Mouse (Mus musculus) midbrain, embryonic 13.5 days (tissue): ENCODE data around the gene Akap8l. TPM values are rescaled to one million over a fixed set of nuclear protein-coding genes. Genes with fewer than 3 reads are reported as not detected.

Experiments
- ATAC-seq: fragments of 200-750 bp; cut with Nextera tagmentation; 2 replicates; pipeline ENCODE4 v1.8.0; 2017; ENCODE audit warnings: mild to moderate bottlenecking, moderate TSS enrichment, moderate library complexity
- H3K27ac ChIP-seq: fragments of 300-500 bp; sonication (generic); 2 replicates; pipeline ENCODE4 v1.5.1; 2015; ENCODE audit warnings: inconsistent platforms, mild to moderate bottlenecking, moderate library complexity
- H3K27me3 ChIP-seq: fragments of 300-500 bp; sonication (generic); 2 replicates; pipeline ENCODE4 v1.6.1; 2015; ENCODE audit warnings: mild to moderate bottlenecking, inconsistent platforms
- H3K36me3 ChIP-seq: fragments of 300-500 bp; sonication (generic); 2 replicates; pipeline ENCODE4 v1.6.1; 2015; ENCODE audit warnings: mild to moderate bottlenecking, inconsistent platforms
- H3K4me1 ChIP-seq: fragments of 300-500 bp; sonication (generic); replicated peaks from 2 replicates; pipeline ENCODE4 v1.6.1; 2015; ENCODE audit warnings: inconsistent platforms
- H3K4me2 ChIP-seq: fragments of 300-500 bp; sonication (generic); replicated peaks from 2 replicates; pipeline ENCODE4 v1.6.1; 2015; ENCODE audit warnings: moderate library complexity, mild to moderate bottlenecking, inconsistent platforms
- H3K4me3 ChIP-seq: fragments of 300-500 bp; sonication (generic); replicated peaks from 2 replicates; pipeline ENCODE4 v1.5.1; 2015; ENCODE audit warnings: mild to moderate bottlenecking, inconsistent platforms
- H3K9ac ChIP-seq: fragments of 300-500 bp; sonication (generic); replicated peaks from 2 replicates; pipeline ENCODE4 v1.6.1; 2015; ENCODE audit warnings: mild to moderate bottlenecking, inconsistent platforms
- H3K9me3 ChIP-seq: fragments of 300-500 bp; sonication (generic); 2 replicates; pipeline ENCODE4 v1.6.1; 2016; ENCODE audit warnings: mild to moderate bottlenecking, inconsistent platforms
- WGBS: fragments of 180-500 bp; shearing (Covaris S2); methylation state at CpG from one replicate; pipeline ENCODE4 v1.1.7; 2015; 5-methylcytosine and 5-hydroxymethylcytosine counted together
- polyA plus RNA-seq: library from polyadenylated mRNA; unstranded; fragments of >200 nt; fragmentation: Nextera tagmentation; extraction: Ambion mirVana; gene quantifications from 2 replicates; pipeline ENCODE4 v1.2.1, GENCODE M21; 2015

Akap8l gene
- polyA plus RNA-seq, 1 experiment from 2014 or later = 168 TPM

- Histone ChIP-seq H3K4me2 (no peak overlapping the region), H3K4me1 (peaks cover 6% of the 10 kb centered on the region), H3K4me3 (no peak overlapping the region), H3K9ac (no peak overlapping the region), H3K27ac (no peak overlapping the region), H3K36me3 (peaks cover 96% of the 10 kb centered on the region), H3K9me3 (no peaks in the 10 kb centered on the region), H3K27me3 (no peaks in the 10 kb centered on the region)
- no peak for ATAC-seq
- 86% methylated on average over 5 of the region's 5 CpGs for WGBS
Measured at GRCm38 (mm10) chr17:32313892-32314291, 36.5 kb downstream of the Akap8l start.

GRCm38 (mm10) chr17:32312801-32313200 lies 37.6 kb downstream of the Akap8l start:
- 98% methylated on average over 8 of the region's 8 CpGs for WGBS

GRCm38 (mm10) chr17:32307963-32308362 lies 42.4 kb downstream of the Akap8l start:
- ATAC-seq = no peak
- 98% methylated on average over 4 of the region's 4 CpGs for WGBS
- Histone ChIP-seq H3K36me3 (peaks cover 99% of the 10 kb centered on the region), H3K9ac (no peak overlapping the region), H3K4me2 (no peak overlapping the region), H3K4me1 (no peaks in the 10 kb centered on the region), H3K27me3 (no peaks in the 10 kb centered on the region), H3K4me3 (no peak overlapping the region), H3K27ac (no peak overlapping the region), H3K9me3 (no peaks in the 10 kb centered on the region)

More at GRCm38 (mm10) chr17:32312801-32313200, 37.6 kb downstream of the Akap8l start:
- Histone ChIP-seq H3K36me3 (peaks cover 99% of the 10 kb centered on the region), H3K27ac (no peak overlapping the region), H3K9me3 (no peaks in the 10 kb centered on the region), H3K27me3 (no peaks in the 10 kb centered on the region), H3K4me2 (no peak overlapping the region), H3K4me3 (no peak overlapping the region), H3K9ac (no peak overlapping the region), H3K4me1 (no peaks in the 10 kb centered on the region)
- no peak for ATAC-seq

- H3K9ac ChIP-seq = no peak overlapping the region
- no peak for ATAC-seq
- H3K36me3 ChIP-seq = peaks cover 5% of the 10 kb centered on the region; the same call in 1 of the 2 replicates
- H3K4me1 ChIP-seq = no peaks in the 10 kb centered on the region
- H3K27ac ChIP-seq = no peak overlapping the region
- H3K4me3 ChIP-seq = no peak overlapping the region
- no peak overlapping the region for H3K4me2 ChIP-seq
- 94% methylated on average over 1 of the region's 1 CpGs for WGBS
- H3K27me3 ChIP-seq = no peaks in the 10 kb centered on the region
- H3K9me3 ChIP-seq = no peaks in the 10 kb centered on the region
Measured at GRCm38 (mm10) chr17:32298125-32298524, 52.3 kb downstream of the Akap8l start.

- Histone ChIP-seq H3K36me3 (no peaks in the 10 kb centered on the region), H3K9me3 (no peaks in the 10 kb centered on the region), H3K27ac (no peak overlapping the region), H3K27me3 (no peaks in the 10 kb centered on the region), H3K4me2 (no peak overlapping the region), H3K4me1 (no peaks in the 10 kb centered on the region), H3K9ac (no peak overlapping the region), H3K4me3 (no peak overlapping the region)
- WGBS = 90% methylated on average over 2 of the region's 2 CpGs
- no peak for ATAC-seq
Measured at GRCm38 (mm10) chr17:32295901-32296300, 54.5 kb downstream of the Akap8l start.

- H3K4me1 ChIP-seq = no peaks in the 10 kb centered on the region
- no peak overlapping the region for H3K4me3 ChIP-seq
- H3K9ac ChIP-seq = no peak overlapping the region
- H3K27me3 ChIP-seq = no peaks in the 10 kb centered on the region
- no peaks in the 10 kb centered on the region for H3K36me3 ChIP-seq
- ATAC-seq = no peak
- H3K4me2 ChIP-seq = no peak overlapping the region
- H3K9me3 ChIP-seq = no peaks in the 10 kb centered on the region
- no peak overlapping the region for H3K27ac ChIP-seq
- 81% methylated on average over 4 of the region's 4 CpGs for WGBS
Measured at GRCm38 (mm10) chr17:32295160-32295559, 55.2 kb downstream of the Akap8l start.

- 48% methylated on average over 6 of the region's 6 CpGs for WGBS
- no peaks in the 10 kb centered on the region for H3K27me3 ChIP-seq
- peak overlapping the region; percentile 88 for H3K4me2 ChIP-seq
- peak overlapping the region; percentile 97 for H3K9ac ChIP-seq
- H3K4me3 ChIP-seq = peak overlapping the region; percentile 97
- H3K9me3 ChIP-seq = no peaks in the 10 kb centered on the region
- H3K36me3 ChIP-seq = no peaks in the 10 kb centered on the region
- peak; percentile 7; the same call in 1 of the 2 replicates for ATAC-seq
- peaks cover 42% of the 10 kb centered on the region for H3K4me1 ChIP-seq
- H3K27ac ChIP-seq = peak overlapping the region; percentile 100
Measured at GRCm38 (mm10) chr17:32285138-32285670, 65.2 kb downstream of the Akap8l start.

GRCm38 (mm10) chr17:32284262-32285137 lies 65.9 kb downstream of the Akap8l start, which contains the start of gene Brd4:
TSS of gene Brd4 (minus strand) at chr17:32284722.
- Histone ChIP-seq H3K27me3 (no peaks in the 10 kb centered on the region), H3K4me2 (peak within 1 kb of the TSS; percentile 88), H3K4me3 (peak within 1 kb of the TSS; percentile 97), H3K36me3 (no peaks in the 10 kb centered on the region), H3K9ac (peak within 1 kb of the TSS; percentile 97), H3K27ac (peak within 1 kb of the TSS; percentile 100), H3K9me3 (no peaks in the 10 kb centered on the region), H3K4me1 (peaks cover 42% of the 10 kb centered on the region)
- under 1% methylated on average over 87 of the region's 100 CpGs for WGBS
- peak; percentile 93 for ATAC-seq

GRCm38 (mm10) chr17:32283771-32284221 lies 66.6 kb downstream of the Akap8l start:
- no peaks in the 10 kb centered on the region for H3K9me3 ChIP-seq
- peak; percentile 63 for ATAC-seq
- WGBS = under 1% methylated on average over 27 of the region's 41 CpGs

GRCm38 (mm10) chr17:32283341-32283740 lies 67.1 kb downstream of the Akap8l start:
- Histone ChIP-seq H3K4me3 (peak overlapping the region; percentile 97), H3K27ac (peak overlapping the region; percentile 100), H3K9ac (peak overlapping the region; percentile 97), H3K9me3 (no peaks in the 10 kb centered on the region), H3K36me3 (no peaks in the 10 kb centered on the region), H3K4me2 (peak overlapping the region; percentile 88), H3K27me3 (no peaks in the 10 kb centered on the region), H3K4me1 (peaks cover 42% of the 10 kb centered on the region)
- WGBS = 12% methylated on average over 7 of the region's 7 CpGs
- peak; percentile 7; the same call in 1 of the 2 replicates for ATAC-seq

More at GRCm38 (mm10) chr17:32283771-32284221, 66.6 kb downstream of the Akap8l start:
- Histone ChIP-seq H3K4me2 (peak overlapping the region; percentile 88), H3K9ac (peak overlapping the region; percentile 97), H3K4me3 (peak overlapping the region; percentile 97), H3K27ac (peak overlapping the region; percentile 100), H3K27me3 (no peaks in the 10 kb centered on the region), H3K36me3 (no peaks in the 10 kb centered on the region), H3K4me1 (peaks cover 42% of the 10 kb centered on the region)

GRCm38 (mm10) chr17:32281611-32282310 lies 68.6 kb downstream of the Akap8l start:
- Histone ChIP-seq H3K27me3 (no peaks in the 10 kb centered on the region), H3K4me1 (peaks cover 40% of the 10 kb centered on the region), H3K9ac (no peak overlapping the region), H3K4me3 (0 out of 2 replicates have a peak overlapping the region, but pooled peaks have one; percentile 7), H3K9me3 (no peaks in the 10 kb centered on the region), H3K27ac (no peak overlapping the region), H3K36me3 (no peaks in the 10 kb centered on the region), H3K4me2 (0 out of 2 replicates have a peak overlapping the region, but pooled peaks have one; percentile 4)
- 81% methylated on average over 4 of the region's 4 CpGs for WGBS
- ATAC-seq = no peak
